ENCODE assay signal across 9 mouse cellular contexts in genomic region chr5:52064804-52065451, GRCm38 (mm10).
DNase-seq lines count a peak whose midpoint lies in the region; ATAC-seq and TF ChIP-seq lines count a peak whose summit lies in the region.
"Had no signal": no experiment of that assay in that cellular context is flagged by ENCODE, and none has a peak within 500 bp of the region (broad histone marks: within the 10 kb centered on the region; RNA-seq: fewer than 3 reads in every experiment).

No protein-coding gene starts in this region.

- TF ChIP-seq CTCF in G1E (IDR thresholded peaks at IDR 0.05; ENCODE audit: low read depth, low read length): peak; percentile 58
- TF ChIP-seq CTCF in lung, embryonic 14.5 days (IDR thresholded peaks at IDR 0.05; ENCODE audit: low read depth): peak; percentile 98
- TF ChIP-seq CTCF in olfactory bulb, adult 2 months (IDR thresholded peaks at IDR 0.05; ENCODE audit: insufficient read depth, low read depth, low read length): peak; percentile 76

- no peaks in the 10 kb centered on the region for H3K27me3 ChIP-seq in G1E (ENCODE audit: insufficient read depth, low read length)
- H3K27me3 ChIP-seq in forebrain, embryonic 14.5 days (replicated peaks; ENCODE audit: control insufficient read depth, insufficient read depth, low read length): no peaks in the 10 kb centered on the region
- no peaks in the 10 kb centered on the region for H3K27me3 ChIP-seq in lung, embryonic 14.5 days (ENCODE audit: insufficient read depth, low read length)

- 41% methylated on average over 16 of the region's 16 CpGs for WGBS in forebrain, embryonic 14.5 days
- WGBS in lung, embryonic 14.5 days: 31% methylated on average over 16 of the region's 16 CpGs
- WGBS in olfactory bulb, adult 2 months: 42% methylated on average over 16 of the region's 16 CpGs

- no peak for ATAC-seq in G1E (ENCODE audit: extremely low read depth, insufficient number of reproducible peaks, low FRiP score, poor library complexity, severe bottlenecking)
- ATAC-seq in forebrain, embryonic 14.5 days: peak; percentile 91
- peak; percentile 89 for ATAC-seq in lung, embryonic 14.5 days (ENCODE audit: insufficient read depth)

- H3K4me3 ChIP-seq in G1E (ENCODE audit: low read depth, low read length): no peak overlapping the region
- no peak overlapping the region for H3K4me3 ChIP-seq in forebrain, embryonic 14.5 days (ENCODE audit: low read depth, low read length)
- no peak overlapping the region for H3K4me3 ChIP-seq in lung, embryonic 14.5 days (ENCODE audit: low read depth, low read length)
- H3K4me3 ChIP-seq in olfactory bulb, adult 2 months (ENCODE audit: insufficient read depth, low read depth, low read length): no peak overlapping the region

- no peaks in the 10 kb centered on the region for H3K36me3 ChIP-seq in G1E (replicated peaks)
- H3K36me3 ChIP-seq in forebrain, embryonic 14.5 days (ENCODE audit: control insufficient read depth, insufficient read depth, low read length): no peaks in the 10 kb centered on the region
- H3K36me3 ChIP-seq in lung, embryonic 14.5 days (ENCODE audit: insufficient read depth): no peaks in the 10 kb centered on the region

- H3K4me1 ChIP-seq in G1E (ENCODE audit: insufficient read depth, low read depth, low read length): no peaks in the 10 kb centered on the region
- no peaks in the 10 kb centered on the region for H3K4me1 ChIP-seq in forebrain, embryonic 14.5 days (ENCODE audit: control insufficient read depth, insufficient read depth, low read length)
- H3K4me1 ChIP-seq in lung, embryonic 14.5 days (ENCODE audit: insufficient read depth): no peaks in the 10 kb centered on the region
- peaks cover 9% of the 10 kb centered on the region for H3K4me1 ChIP-seq in olfactory bulb, adult 2 months (ENCODE audit: control insufficient read depth, insufficient read depth, low read length)

- no peak for TF ChIP-seq POLR2A in olfactory bulb, adult 2 months (IDR thresholded peaks at IDR 0.05; ENCODE audit: insufficient read depth, low read depth, low read length)

- no peak overlapping the region for H3K27ac ChIP-seq in forebrain, embryonic 14.5 days (ENCODE audit: low read depth, low read length)
- H3K27ac ChIP-seq in lung, embryonic 14.5 days (ENCODE audit: low read depth): no peak overlapping the region
- H3K27ac ChIP-seq in olfactory bulb, adult 2 months (ENCODE audit: insufficient read depth, low read depth, low read length): no peak overlapping the region
- H3K27ac ChIP-seq: macrophage had no signal

- H3K4me2 ChIP-seq in forebrain, embryonic 14.5 days (ENCODE audit: low read length): no peak overlapping the region
- H3K4me2 ChIP-seq in lung, embryonic 14.5 days: no peak overlapping the region

- DNase-seq in G1E (ENCODE audit: low spot score): peak; percentile 2
- DNase-seq in cerebellum, adult 11 months: peak; percentile 79
- peak; percentile 88 for DNase-seq in forebrain, embryonic 14.5 days (ENCODE audit: low spot score)
- DNase-seq in heart, postnatal 4 days: peak; percentile 91
- peak; percentile 56 to 82 for DNase-seq in layer of hippocampus, adult 18-20 months (ENCODE audit: low spot score in 2 of 2)
- DNase-seq in lung, embryonic 14.5 days: peak; percentile 94
- peak; percentile 21 to 28 for DNase-seq in thymus, adult 18-20 months

- no peak overlapping the region for H3K9ac ChIP-seq in forebrain, embryonic 14.5 days (ENCODE audit: low read length)
- H3K9ac ChIP-seq in lung, embryonic 14.5 days: no peak overlapping the region

- H3K9me3 ChIP-seq in G1E (replicated peaks): no peaks in the 10 kb centered on the region; the same call in 1 of the 2 replicates
- H3K9me3 ChIP-seq in forebrain, embryonic 14.5 days (replicated peaks; ENCODE audit: control insufficient read depth, low read length): no peaks in the 10 kb centered on the region
- H3K9me3 ChIP-seq in lung, embryonic 14.5 days (ENCODE audit: low read depth, low read length): no peaks in the 10 kb centered on the region

Comparison
In these comparisons a context has a peak if more than half of its experiments do, and no peak if none do; other contexts are left out.
1. DNase-seq: peak in every context shown above with its lines; median percentile 94 in lung, embryonic 14.5 days; 91 in heart, postnatal 4 days; 88 in forebrain, embryonic 14.5 days; 79 in cerebellum, adult 11 months; 69 in layer of hippocampus, adult 18-20 months; 24 in thymus, adult 18-20 months; 2 in G1E.